Mouse (Mus musculus) hindbrain, embryonic 10.5 days (tissue): ENCODE results near the gene Trpc5os. TPM values are rescaled to one million over a fixed set of nuclear protein-coding genes. Genes with fewer than 3 reads are reported as not detected.

Source experiments
- DNase-seq: peaks from one replicate; pipeline ENCODE4 v3.0.0-alpha.2; 2017; ENCODE audit warnings: low spot score
- H3K27ac ChIP-seq: fragments of 300-500 bp; sonication (generic); 2 replicates; pipeline ENCODE4 v1.5.1; 2016; ENCODE audit warnings: mild to moderate bottlenecking, moderate library complexity
- H3K27me3 ChIP-seq: fragments of 300-500 bp; sonication (generic); 2 replicates; pipeline ENCODE4 v1.6.1; 2016; ENCODE audit warnings: mild to moderate bottlenecking; ENCODE audit not compliant: poor library complexity, insufficient read depth, severe bottlenecking
- H3K36me3 ChIP-seq: fragments of 300-500 bp; sonication (generic); 2 replicates; pipeline ENCODE4 v1.6.1; 2016; ENCODE audit warnings: mild to moderate bottlenecking, moderate library complexity
- H3K4me1 ChIP-seq: fragments of 300-500 bp; sonication (generic); replicated peaks from 2 replicates; pipeline ENCODE4 v1.6.1; 2016; ENCODE audit warnings: mild to moderate bottlenecking
- H3K4me3 ChIP-seq: fragments of 300-500 bp; sonication (generic); 2 replicates; pipeline ENCODE4 v1.5.1; 2016; ENCODE audit warnings: mild to moderate bottlenecking, moderate library complexity
- H3K9me3 ChIP-seq: fragments of 300-500 bp; sonication (generic); 2 replicates; pipeline ENCODE4 v1.6.1; 2016; ENCODE audit warnings: mild to moderate bottlenecking, moderate library complexity
- WGBS: fragments of 180-500 bp; shearing (Covaris S2); methylation state at CpG from one replicate; pipeline ENCODE4 v1.1.7; 2016; 5-methylcytosine and 5-hydroxymethylcytosine counted together
- polyA plus RNA-seq: library from polyadenylated mRNA; unstranded; fragments of >200 nt; fragmentation: Nextera tagmentation; extraction: Ambion mirVana; gene quantifications from 2 replicates; pipeline ENCODE4 v1.2.1, GENCODE M21; 2016

Trpc5os gene
- polyA plus RNA-seq: 0.04 TPM in 1 of 2 replicates, not detected in the other

GRCm38 (mm10) chrX:144456281-144456680 lies at the start of gene Trpc5os:
Gene Trpc5os (plus strand): TSS chrX:144456581.
- H3K27ac ChIP-seq: no peak within 1 kb of the TSS
- peaks cover 14% of the 10 kb centered on the region; the same call in 1 of the 2 replicates for H3K27me3 ChIP-seq
- no peaks in the 10 kb centered on the region for H3K4me1 ChIP-seq
- H3K36me3 ChIP-seq: no peaks in the 10 kb centered on the region
- no peaks in the 10 kb centered on the region for H3K9me3 ChIP-seq
- no peak for DNase-seq
- 86% methylated on average over 5 of the region's 5 CpGs for WGBS
- H3K4me3 ChIP-seq: no peak within 1 kb of the TSS

- Histone ChIP-seq H3K9me3 (no peaks in the 10 kb centered on the region), H3K36me3 (no peaks in the 10 kb centered on the region), H3K27ac (no peak overlapping the region), H3K4me3 (no peak overlapping the region), H3K27me3 (no peaks in the 10 kb centered on the region), H3K4me1 (no peaks in the 10 kb centered on the region)
- DNase-seq: no peak
- 73% methylated on average over 5 of the region's 5 CpGs for WGBS
Observed at GRCm38 (mm10) chrX:144408036-144408435, 48.3 kb upstream of the Trpc5os start.

GRCm38 (mm10) chrX:144420259-144420658 lies 36.1 kb upstream of the Trpc5os start:
- H3K36me3 ChIP-seq: no peaks in the 10 kb centered on the region
- WGBS: 65% methylated on average over 1 of the region's 1 CpGs
- peaks cover 5% of the 10 kb centered on the region; the same call in 1 of the 2 replicates for H3K27me3 ChIP-seq
- H3K27ac ChIP-seq: no peak overlapping the region
- DNase-seq: no peak
- H3K4me3 ChIP-seq: no peak overlapping the region
- no peaks in the 10 kb centered on the region for H3K4me1 ChIP-seq
- no peaks in the 10 kb centered on the region for H3K9me3 ChIP-seq

GRCm38 (mm10) chrX:144421091-144421490 lies 35.3 kb upstream of the Trpc5os start:
- Histone ChIP-seq H3K27me3 (peaks cover 5% of the 10 kb centered on the region; the same call in 1 of the 2 replicates), H3K4me1 (no peaks in the 10 kb centered on the region), H3K4me3 (no peak overlapping the region), H3K9me3 (no peaks in the 10 kb centered on the region), H3K27ac (no peak overlapping the region), H3K36me3 (no peaks in the 10 kb centered on the region)
- 90% methylated on average over 1 of the region's 1 CpGs for WGBS
- DNase-seq: no peak

GRCm38 (mm10) chrX:144423848-144424247 lies 32.5 kb upstream of the Trpc5os start:
- H3K4me1 ChIP-seq: no peaks in the 10 kb centered on the region
- no peak overlapping the region for H3K27ac ChIP-seq
- DNase-seq: no peak
- WGBS: 89% methylated on average over 3 of the region's 3 CpGs
- H3K4me3 ChIP-seq: no peak overlapping the region
- no peaks in the 10 kb centered on the region for H3K36me3 ChIP-seq
- peaks cover 5% of the 10 kb centered on the region; the same call in 1 of the 2 replicates for H3K27me3 ChIP-seq
- H3K9me3 ChIP-seq: no peaks in the 10 kb centered on the region

- 91% methylated on average over 2 of the region's 2 CpGs for WGBS
- Histone ChIP-seq H3K4me1 (no peaks in the 10 kb centered on the region), H3K36me3 (no peaks in the 10 kb centered on the region), H3K9me3 (no peaks in the 10 kb centered on the region), H3K27me3 (peaks cover 13% of the 10 kb centered on the region), H3K27ac (no peak overlapping the region), H3K4me3 (no peak overlapping the region)
- DNase-seq: no peak
Observed at GRCm38 (mm10) chrX:144464416-144464815, 8.0 kb downstream of the Trpc5os start.

- DNase-seq: no peak
- Histone ChIP-seq H3K9me3 (no peaks in the 10 kb centered on the region), H3K4me1 (no peaks in the 10 kb centered on the region), H3K27me3 (no peaks in the 10 kb centered on the region; the same call in 1 of the 2 replicates), H3K27ac (no peak overlapping the region), H3K4me3 (no peak overlapping the region), H3K36me3 (no peaks in the 10 kb centered on the region)
- WGBS: 69% methylated on average over 1 of the region's 1 CpGs
Observed at GRCm38 (mm10) chrX:144491394-144491793, 35.0 kb downstream of the Trpc5os start.

- WGBS: 81% methylated on average over 5 of the region's 5 CpGs
- no peaks in the 10 kb centered on the region for H3K9me3 ChIP-seq
- no peak for DNase-seq
Observed at GRCm38 (mm10) chrX:144523239-144523638, 66.9 kb downstream of the Trpc5os start.

GRCm38 (mm10) chrX:144526042-144526441 lies 69.7 kb downstream of the Trpc5os start:
- Histone ChIP-seq H3K27me3 (peaks cover 4% of the 10 kb centered on the region; the same call in 1 of the 2 replicates), H3K36me3 (no peaks in the 10 kb centered on the region), H3K4me1 (no peaks in the 10 kb centered on the region), H3K4me3 (no peak overlapping the region), H3K9me3 (no peaks in the 10 kb centered on the region), H3K27ac (no peak overlapping the region)
- no peak for DNase-seq
- WGBS: 85% methylated on average over 7 of the region's 7 CpGs

More at GRCm38 (mm10) chrX:144523239-144523638, 66.9 kb downstream of the Trpc5os start:
- Histone ChIP-seq H3K4me3 (no peak overlapping the region), H3K36me3 (no peaks in the 10 kb centered on the region), H3K27me3 (peaks cover 4% of the 10 kb centered on the region; the same call in 1 of the 2 replicates), H3K4me1 (no peaks in the 10 kb centered on the region), H3K27ac (no peak overlapping the region)

Other genes starting within 250 kb of the Trpc5os start
- gene Alg13, start 138.8 kb upstream of the Trpc5os start, polyA plus RNA-seq: 23.4 and 24.4 TPM in 2 replicates
- 0.10 and 0.18 TPM in 2 replicates for gene Trpc5, start 231.6 kb downstream of the Trpc5os start, polyA plus RNA-seq
- gene Rtl4, start 232.3 kb downstream of the Trpc5os start, polyA plus RNA-seq: 0.05 and 0.25 TPM in 2 replicates